Mouse (Mus musculus): ENCODE measurements around the gene Lsm11. TPM values are rescaled to one million over a fixed set of nuclear protein-coding genes. Genes with fewer than 3 reads are reported as not detected.

Lsm11 gene
- polyA plus RNA-seq (2012; ENCODE audit: insufficient read depth, insufficient read length, missing spikeins) = 4.0 and 4.1 TPM in 2 replicates

DNA sequence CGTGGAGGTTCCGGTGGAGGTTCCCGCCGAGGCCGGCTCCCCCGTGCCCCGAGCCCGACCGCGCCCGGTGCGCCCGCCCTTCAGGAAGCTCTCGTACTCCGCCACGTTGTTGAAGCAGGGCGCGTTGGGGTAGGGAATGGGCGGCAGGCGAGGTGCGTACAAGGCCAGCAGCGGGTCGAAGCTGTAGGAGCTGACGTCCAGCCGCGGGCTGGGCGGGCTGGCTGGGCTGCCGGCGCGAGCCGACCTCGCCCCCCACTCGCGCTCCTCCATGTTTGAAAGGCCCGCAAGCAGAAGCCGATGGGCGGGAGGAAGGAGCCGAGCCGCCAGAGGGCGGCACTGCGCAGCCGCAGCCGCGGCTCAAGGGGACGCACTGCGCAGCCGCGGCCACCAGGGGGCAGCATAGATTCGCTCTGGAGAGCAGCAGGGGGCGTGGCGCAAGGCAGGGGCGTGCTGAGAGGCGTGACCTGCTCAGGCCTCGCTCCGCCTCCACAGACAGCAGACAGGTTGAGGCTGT, at the start of gene Lsm11:
TSS of gene Lsm11 (minus strand) at position 293 of the 514 bp plus-strand sequence.
- peak; percentile 82 for TF ChIP-seq CTCF (IDR thresholded peaks at IDR 0.05; ENCODE audit: low read depth, low read length)
- TF ChIP-seq POLR2A (IDR thresholded peaks at IDR 0.05; ENCODE audit: borderline replicate concordance, low read depth, low read length) = no peak
- H3K4me3 ChIP-seq (ENCODE audit: insufficient read depth, low read length) = peak within 1 kb of the TSS; percentile 92

DNA sequence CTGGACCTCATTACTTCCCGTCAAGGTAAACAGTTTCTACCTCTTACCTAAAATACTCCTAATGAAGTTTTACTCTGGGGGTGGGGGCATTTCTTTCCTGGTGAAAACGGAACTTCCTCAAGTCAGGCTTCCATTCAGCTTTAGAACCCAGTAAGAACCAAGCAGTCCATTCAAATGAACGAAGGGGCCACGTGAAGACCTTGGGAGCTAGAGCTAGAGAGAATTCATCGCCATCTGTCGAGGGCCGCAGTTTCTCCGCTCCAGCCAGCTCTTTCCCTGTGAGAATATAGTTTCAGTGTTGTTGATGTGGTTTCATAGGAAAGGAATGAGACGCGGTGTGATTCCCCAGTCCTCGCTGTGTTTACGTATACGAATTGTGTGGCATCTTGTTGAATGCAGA, 47.4 kb upstream of the Lsm11 start:
- Histone ChIP-seq H3K4me1 (ENCODE audit: control insufficient read depth, insufficient read depth, low read length) (no peaks in the 10 kb centered on the region), H3K4me3 (ENCODE audit: insufficient read depth, low read length) (no peak overlapping the region), H3K27ac (ENCODE audit: insufficient read depth, low read depth, low read length) (no peak overlapping the region)
- TF ChIP-seq POLR2A (IDR thresholded peaks at IDR 0.05; ENCODE audit: borderline replicate concordance, low read depth, low read length) (no peak), CTCF (IDR thresholded peaks at IDR 0.05; ENCODE audit: low read depth, low read length) (no peak)

More for the DNA sequence above, at the start of gene Lsm11:
- no peak within 1 kb of the TSS for H3K27ac ChIP-seq (ENCODE audit: insufficient read depth, low read depth, low read length)
- H3K4me1 ChIP-seq (ENCODE audit: control insufficient read depth, insufficient read depth, low read length) = peaks cover 9% of the 10 kb centered on the region

DNA sequence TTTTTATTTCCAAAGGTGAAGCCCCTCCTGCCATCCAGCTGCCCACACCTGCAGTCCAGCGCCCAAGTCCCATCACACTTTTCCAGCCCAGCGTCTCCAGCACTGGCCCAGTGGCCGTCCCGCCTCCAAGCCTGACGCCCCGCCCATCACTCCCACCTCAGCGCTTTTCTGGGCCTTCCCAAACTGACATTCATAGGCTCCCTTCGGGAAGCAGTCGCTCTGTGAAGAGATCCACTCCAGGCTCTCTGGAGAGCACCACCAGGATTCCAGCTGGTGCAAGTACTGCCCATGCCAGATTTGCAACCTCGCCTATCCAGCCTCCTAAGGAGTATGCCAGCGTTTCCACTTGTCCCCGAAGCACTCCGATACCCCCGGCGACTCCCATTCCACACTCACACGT, 46.9 kb upstream of the Lsm11 start:
- Histone ChIP-seq H3K27ac (ENCODE audit: insufficient read depth, low read depth, low read length) (no peak overlapping the region), H3K4me3 (ENCODE audit: insufficient read depth, low read length) (no peak overlapping the region), H3K4me1 (ENCODE audit: control insufficient read depth, insufficient read depth, low read length) (no peaks in the 10 kb centered on the region)
- TF ChIP-seq CTCF (IDR thresholded peaks at IDR 0.05; ENCODE audit: low read depth, low read length) (no peak), POLR2A (IDR thresholded peaks at IDR 0.05; ENCODE audit: borderline replicate concordance, low read depth, low read length) (no peak)

DNA sequence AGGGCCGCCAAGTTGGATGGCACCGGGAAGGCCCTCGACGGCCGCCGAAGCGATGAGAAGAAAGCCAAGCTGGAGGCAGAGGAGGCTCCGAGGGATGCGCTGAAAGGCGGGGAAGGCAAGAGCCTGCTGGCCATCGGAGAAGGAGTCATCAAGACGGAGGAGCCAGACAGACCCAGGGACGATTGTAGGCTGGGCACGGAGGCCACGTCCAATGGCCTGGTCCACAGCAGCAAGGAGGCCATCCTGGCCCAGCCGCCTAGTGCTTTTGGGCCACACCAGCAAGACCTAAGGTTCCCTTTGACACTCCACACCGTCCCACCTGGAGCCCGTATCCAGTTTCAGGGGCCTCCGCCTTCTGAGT, 36.1 kb upstream of the Lsm11 start:
- TF ChIP-seq CTCF (IDR thresholded peaks at IDR 0.05; ENCODE audit: low read depth, low read length) (no peak), POLR2A (IDR thresholded peaks at IDR 0.05; ENCODE audit: borderline replicate concordance, low read depth, low read length) (no peak)
- Histone ChIP-seq H3K4me3 (ENCODE audit: insufficient read depth, low read length) (peak overlapping the region; percentile 66; the same call in 1 of the 2 replicates), H3K4me1 (ENCODE audit: control insufficient read depth, insufficient read depth, low read length) (no peaks in the 10 kb centered on the region)

DNA sequence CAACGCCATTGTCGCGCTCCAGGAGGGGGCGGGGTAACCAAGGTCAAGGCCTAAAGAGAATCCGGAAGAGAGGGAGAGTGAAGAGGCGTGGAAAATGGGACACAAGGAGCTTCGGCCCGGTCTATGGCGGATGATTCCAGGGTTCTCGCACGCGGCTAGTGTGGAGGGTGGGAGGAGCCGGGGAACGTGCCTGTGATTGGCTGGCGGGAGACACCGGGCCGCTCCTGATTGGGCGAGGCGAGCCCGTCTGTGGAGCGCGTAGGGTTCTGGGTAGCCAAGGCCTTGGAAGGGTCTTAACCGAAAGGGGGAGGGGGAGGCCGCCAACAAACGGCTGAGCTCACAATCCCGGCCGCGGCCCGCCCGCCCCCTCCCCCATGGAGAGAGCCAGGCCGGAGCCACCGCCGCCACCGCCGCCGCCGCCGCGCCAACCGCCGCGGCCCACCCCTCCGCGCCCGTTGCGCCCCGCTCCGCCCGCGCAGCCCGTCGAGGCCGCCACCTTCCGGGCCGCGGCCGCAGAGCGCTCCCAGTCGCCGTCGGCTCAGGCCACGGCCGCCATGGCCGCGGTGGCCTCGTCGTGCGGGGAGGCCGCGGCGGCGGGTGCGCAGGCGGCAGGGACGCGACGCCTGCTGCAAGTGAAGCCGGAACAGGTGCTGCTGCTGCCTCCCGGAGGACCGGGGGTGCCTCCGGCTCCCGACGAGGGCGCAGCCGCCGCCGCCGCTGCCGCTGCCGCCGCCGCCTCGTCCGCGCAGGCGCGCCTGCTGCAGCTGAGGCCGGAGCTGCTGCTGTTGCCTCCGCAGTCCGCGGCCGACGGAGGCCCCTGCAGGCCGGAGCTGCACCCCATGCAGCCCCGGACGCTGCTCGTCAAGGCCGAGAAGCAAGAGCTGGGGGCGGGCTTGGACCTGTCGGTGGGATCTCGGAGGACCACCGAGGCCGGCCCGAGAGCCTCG, 35.5 kb upstream of the Lsm11 start, which contains the start of gene Sox30:
TSS of gene Sox30 (plus strand) at position 365 of the 947 bp plus-strand sequence.
- Histone ChIP-seq H3K27ac (ENCODE audit: insufficient read depth, low read depth, low read length) (no peak within 1 kb of the TSS), H3K4me1 (ENCODE audit: control insufficient read depth, insufficient read depth, low read length) (no peaks in the 10 kb centered on the region), H3K4me3 (ENCODE audit: insufficient read depth, low read length) (peak within 1 kb of the TSS; percentile 66)
- TF ChIP-seq POLR2A (IDR thresholded peaks at IDR 0.05; ENCODE audit: borderline replicate concordance, low read depth, low read length) (no peak), CTCF (IDR thresholded peaks at IDR 0.05; ENCODE audit: low read depth, low read length) (no peak)

More for the DNA sequence above, 36.1 kb upstream of the Lsm11 start:
- no peak overlapping the region for H3K27ac ChIP-seq (ENCODE audit: insufficient read depth, low read depth, low read length)

DNA sequence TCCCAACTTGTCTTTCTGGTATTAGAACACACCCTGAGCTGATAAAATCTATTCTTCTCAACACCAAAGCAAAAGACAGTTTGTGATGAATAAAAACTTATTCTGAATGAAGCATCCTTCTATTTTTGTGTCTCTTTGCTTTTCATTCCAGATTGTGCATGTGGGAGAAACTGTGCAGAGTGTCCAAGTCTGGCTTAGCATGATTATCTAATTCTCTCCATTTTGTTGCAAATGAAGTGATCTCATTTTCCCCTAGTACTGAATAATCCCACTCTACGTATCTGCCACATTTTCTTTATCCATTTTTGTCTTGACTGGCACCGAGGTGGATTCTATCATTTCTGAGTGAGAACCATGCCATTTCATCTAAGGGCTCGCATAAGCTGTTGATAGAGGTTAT, 31.3 kb upstream of the Lsm11 start:
- Histone ChIP-seq H3K4me3 (ENCODE audit: insufficient read depth, low read length) (no peak overlapping the region), H3K4me1 (ENCODE audit: control insufficient read depth, insufficient read depth, low read length) (no peaks in the 10 kb centered on the region), H3K27ac (ENCODE audit: insufficient read depth, low read depth, low read length) (no peak overlapping the region)
- TF ChIP-seq POLR2A (IDR thresholded peaks at IDR 0.05; ENCODE audit: borderline replicate concordance, low read depth, low read length) = no peak
- TF ChIP-seq CTCF (IDR thresholded peaks at IDR 0.05; ENCODE audit: low read depth, low read length) = no peak

DNA sequence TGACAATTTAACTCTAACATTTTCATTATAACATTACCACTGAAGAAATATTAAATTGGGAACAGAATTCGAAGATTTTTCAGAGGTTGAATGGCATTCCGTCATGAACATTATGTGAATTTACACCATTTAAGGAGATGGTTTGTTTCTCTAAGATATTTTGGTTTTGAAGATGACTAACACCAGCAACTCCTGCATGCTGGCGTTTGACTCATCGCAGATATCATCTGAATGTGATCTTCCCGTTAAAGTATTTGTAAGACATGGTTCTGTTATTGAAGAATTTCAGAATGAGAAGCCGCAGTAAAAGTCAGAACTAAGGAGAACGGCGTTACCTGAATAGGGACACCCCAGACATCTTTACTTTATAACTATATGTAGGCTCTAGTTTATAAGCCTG, 29.7 kb upstream of the Lsm11 start:
- Histone ChIP-seq H3K4me1 (ENCODE audit: control insufficient read depth, insufficient read depth, low read length) (no peaks in the 10 kb centered on the region), H3K4me3 (ENCODE audit: insufficient read depth, low read length) (no peak overlapping the region), H3K27ac (ENCODE audit: insufficient read depth, low read depth, low read length) (no peak overlapping the region)
- TF ChIP-seq POLR2A (IDR thresholded peaks at IDR 0.05; ENCODE audit: borderline replicate concordance, low read depth, low read length) (no peak), CTCF (IDR thresholded peaks at IDR 0.05; ENCODE audit: low read depth, low read length) (no peak)

DNA sequence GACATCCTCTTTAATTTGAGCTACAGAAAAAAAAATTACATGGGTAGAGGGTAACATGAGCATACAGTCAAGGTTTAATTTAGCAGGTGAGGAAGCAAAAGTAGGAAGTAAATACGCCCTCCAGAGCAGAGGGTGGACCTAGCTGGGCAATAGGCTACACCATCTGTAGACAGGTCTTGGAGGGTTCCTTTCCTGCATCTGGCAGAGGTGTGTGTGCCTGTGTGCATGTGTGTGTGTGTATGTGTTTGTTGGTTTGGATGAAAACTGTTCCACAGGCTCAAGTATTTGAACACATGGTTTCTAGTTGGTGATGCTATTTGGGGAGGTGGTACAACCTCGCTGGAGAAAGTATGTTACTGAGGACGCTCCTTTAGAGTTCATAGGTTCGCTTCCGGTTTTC, 28.9 kb upstream of the Lsm11 start:
- no peak overlapping the region for H3K4me3 ChIP-seq (ENCODE audit: insufficient read depth, low read length)
- no peaks in the 10 kb centered on the region for H3K4me1 ChIP-seq (ENCODE audit: control insufficient read depth, insufficient read depth, low read length)
- H3K27ac ChIP-seq (ENCODE audit: insufficient read depth, low read depth, low read length) = no peak overlapping the region
- TF ChIP-seq CTCF (IDR thresholded peaks at IDR 0.05; ENCODE audit: low read depth, low read length) = no peak
- TF ChIP-seq POLR2A (IDR thresholded peaks at IDR 0.05; ENCODE audit: borderline replicate concordance, low read depth, low read length) = no peak

DNA sequence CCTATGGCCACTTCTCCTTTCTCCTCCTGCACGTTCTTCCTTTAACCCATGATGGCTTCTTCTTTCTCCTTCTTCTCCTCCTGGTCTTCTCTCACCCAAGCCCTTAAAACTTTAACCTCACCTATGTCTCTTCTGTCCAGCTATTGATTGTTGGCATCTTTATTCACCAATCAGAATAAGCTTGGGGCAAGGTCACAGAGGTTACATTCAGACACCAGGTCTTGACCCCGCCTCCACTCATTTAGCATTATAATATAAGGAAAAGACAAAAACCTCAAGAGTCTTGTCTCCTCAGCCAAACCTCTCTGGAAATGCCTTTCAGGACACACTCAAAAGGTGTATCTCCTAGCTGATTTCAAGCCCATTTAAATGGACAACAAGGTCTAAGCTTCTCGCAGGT, 23.7 kb upstream of the Lsm11 start:
- H3K4me1 ChIP-seq (ENCODE audit: control insufficient read depth, insufficient read depth, low read length) = 0 out of 2 replicates have a peak, but pooled peaks cover 2% of the 10 kb centered on the region
- no peak overlapping the region for H3K27ac ChIP-seq (ENCODE audit: insufficient read depth, low read depth, low read length)
- TF ChIP-seq CTCF (IDR thresholded peaks at IDR 0.05; ENCODE audit: low read depth, low read length) = no peak
- no peak for TF ChIP-seq POLR2A (IDR thresholded peaks at IDR 0.05; ENCODE audit: borderline replicate concordance, low read depth, low read length)
- H3K4me3 ChIP-seq (ENCODE audit: insufficient read depth, low read length) = no peak overlapping the region

DNA sequence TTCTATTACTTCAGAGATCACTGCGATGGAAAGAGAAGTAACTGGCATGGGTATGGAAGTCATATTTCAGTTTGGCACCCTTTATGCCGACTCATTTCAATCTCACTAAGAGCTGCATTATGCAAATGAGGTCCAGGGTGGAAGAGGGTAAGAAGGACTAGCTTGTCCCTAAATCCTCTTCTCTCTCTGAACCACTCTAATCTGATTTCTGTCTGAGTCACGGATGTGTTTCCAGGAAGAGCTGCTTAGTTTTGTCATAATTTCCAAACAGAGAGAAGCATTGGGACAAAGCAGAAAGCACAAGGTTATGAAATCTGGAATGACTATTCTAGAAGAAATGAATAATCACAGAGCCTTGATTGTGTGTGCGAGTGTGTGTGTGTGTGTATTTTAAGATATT, 22.2 kb upstream of the Lsm11 start:
- Histone ChIP-seq H3K4me1 (ENCODE audit: control insufficient read depth, insufficient read depth, low read length) (0 out of 2 replicates have a peak, but pooled peaks cover 2% of the 10 kb centered on the region), H3K27ac (ENCODE audit: insufficient read depth, low read depth, low read length) (no peak overlapping the region), H3K4me3 (ENCODE audit: insufficient read depth, low read length) (no peak overlapping the region)
- TF ChIP-seq CTCF (IDR thresholded peaks at IDR 0.05; ENCODE audit: low read depth, low read length) = no peak
- no peak for TF ChIP-seq POLR2A (IDR thresholded peaks at IDR 0.05; ENCODE audit: borderline replicate concordance, low read depth, low read length)

Data from bone marrow macrophage, adult 2 months (primary cell).